Mouse (Mus musculus) stomach, embryonic 15.5 days (tissue): Measurements from ENCODE around the gene Cd48. TPM values are rescaled to one million over a fixed set of nuclear protein-coding genes. Genes with fewer than 3 reads are reported as not detected.
"Not testable (repeated sequence)": the region's sequence is repeated elsewhere in the genome, so short reads cannot be mapped to it uniquely, and the experiment has no call there.

Experiments used
- ATAC-seq: fragments of 200-750 bp; cut with Nextera tagmentation; 2 replicates; pipeline ENCODE4 v1.8.0; 2017; ENCODE audit warnings: low read depth, moderate number of reproducible peaks, moderate TSS enrichment; ENCODE audit not compliant: insufficient read depth, low FRiP score
- H3K27ac ChIP-seq: fragments of 300-500 bp; sonication (generic); 2 replicates; pipeline ENCODE4 v1.5.1; 2015; ENCODE audit warnings: mild to moderate bottlenecking, inconsistent platforms
- H3K27me3 ChIP-seq: fragments of 300-500 bp; sonication (generic); replicated peaks from 2 replicates; pipeline ENCODE4 v1.6.1; 2015; ENCODE audit warnings: inconsistent platforms
- H3K36me3 ChIP-seq: fragments of 300-500 bp; sonication (generic); 2 replicates; pipeline ENCODE4 v1.6.1; 2015; ENCODE audit warnings: inconsistent platforms
- H3K4me1 ChIP-seq: fragments of 300-500 bp; sonication (generic); 2 replicates; pipeline ENCODE4 v1.6.1; 2015; ENCODE audit warnings: inconsistent platforms
- H3K4me2 ChIP-seq: fragments of 300-500 bp; sonication (generic); 2 replicates; pipeline ENCODE4 v1.6.1; 2015; ENCODE audit warnings: mild to moderate bottlenecking, inconsistent platforms
- H3K4me3 ChIP-seq: fragments of 300-500 bp; sonication (generic); replicated peaks from 2 replicates; pipeline ENCODE4 v1.5.1; 2015; ENCODE audit warnings: inconsistent platforms
- H3K9ac ChIP-seq: fragments of 300-500 bp; sonication (generic); 2 replicates; pipeline ENCODE4 v1.6.1; 2015; ENCODE audit warnings: inconsistent platforms
- H3K9me3 ChIP-seq: fragments of 300-500 bp; sonication (generic); 2 replicates; pipeline ENCODE4 v1.6.1; 2016; ENCODE audit warnings: inconsistent platforms
- WGBS: fragments of 180-500 bp; shearing (Covaris S2); methylation state at CpG from one replicate; pipeline ENCODE4 v1.1.7; 2015; 5-methylcytosine and 5-hydroxymethylcytosine counted together
- microRNA-seq: library from miRNA; unstranded; fragments of <30 nt; microRNA quantifications from one replicate; pipeline ENCODE4, GENCODE M21; 2016
- polyA plus RNA-seq: library from polyadenylated mRNA; unstranded; fragments of >200 nt; fragmentation: Nextera tagmentation; extraction: Ambion mirVana; gene quantifications from 2 replicates; pipeline ENCODE4 v1.2.1, GENCODE M21; 2015

Gene Cd48
- polyA plus RNA-seq, 1 experiment from 2014 or later: 6.1 TPM

DNA sequence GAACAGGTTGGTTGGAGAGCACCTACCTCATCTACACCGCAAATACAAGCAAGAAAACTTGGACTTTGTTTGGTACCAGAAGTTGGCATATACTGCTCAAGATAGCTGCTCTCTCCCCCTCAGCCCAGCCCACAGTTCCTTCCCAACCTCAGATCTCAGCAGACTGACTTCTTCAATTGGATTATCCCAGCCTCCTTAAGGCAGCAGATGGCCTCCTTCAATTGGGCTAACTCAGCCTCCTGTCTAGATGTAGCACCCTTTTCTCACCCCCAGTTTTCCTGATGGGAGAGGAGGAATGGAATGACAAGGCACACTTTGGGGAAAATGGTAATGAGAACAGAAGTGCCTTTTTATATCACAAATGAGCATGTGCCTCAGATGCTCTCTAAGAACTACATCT, 31.9 kb downstream of the Cd48 start:
- H3K27ac ChIP-seq, H3K4me1 ChIP-seq, H3K9ac ChIP-seq, H3K9me3 ChIP-seq, H3K4me2 ChIP-seq, ATAC-seq, H3K36me3 ChIP-seq, H3K4me3 ChIP-seq, H3K27me3 ChIP-seq: not testable (repeated sequence)
- WGBS: 78% methylated on average over 1 of the region's 1 CpGs

GRCm38 (mm10) chr1:171715434-171715833, 33.6 kb downstream of the Cd48 start:
- no peak overlapping the region for H3K9ac ChIP-seq
- H3K27ac ChIP-seq: no peak overlapping the region
- no peak overlapping the region for H3K4me2 ChIP-seq
- ATAC-seq: no peak
- H3K4me1 ChIP-seq: no peaks in the 10 kb centered on the region
- H3K9me3 ChIP-seq: no peaks in the 10 kb centered on the region
- no peak overlapping the region for H3K4me3 ChIP-seq
- H3K27me3 ChIP-seq: no peaks in the 10 kb centered on the region
- no peaks in the 10 kb centered on the region for H3K36me3 ChIP-seq
- WGBS: 73% methylated on average over 2 of the region's 2 CpGs

DNA sequence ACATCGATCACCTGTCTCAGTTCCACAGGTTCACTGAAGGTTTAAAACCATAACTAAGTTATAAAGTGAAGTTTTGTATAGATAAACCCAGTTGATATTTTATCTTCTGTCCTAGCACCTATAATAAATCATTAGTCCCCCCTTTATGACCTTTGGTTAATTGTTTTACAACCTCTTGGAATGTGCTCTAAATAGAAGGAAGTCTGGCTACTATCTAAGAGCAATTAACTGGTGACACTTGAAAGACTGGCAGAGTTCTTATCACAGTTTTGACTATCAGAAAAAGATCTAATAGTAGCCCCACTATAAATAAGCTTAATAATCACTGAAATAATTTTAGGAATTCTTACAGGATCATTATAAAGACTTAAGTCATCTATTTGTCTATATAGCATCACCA, 34.4 kb downstream of the Cd48 start:
- Histone ChIP-seq H3K4me2 (no peak overlapping the region), H3K9ac (no peak overlapping the region), H3K4me3 (no peak overlapping the region), H3K27me3 (no peaks in the 10 kb centered on the region), H3K4me1 (no peaks in the 10 kb centered on the region), H3K27ac (no peak overlapping the region), H3K36me3 (no peaks in the 10 kb centered on the region), H3K9me3 (no peaks in the 10 kb centered on the region)
- 29% methylated on average over 1 of the region's 1 CpGs for WGBS
- ATAC-seq: no peak

DNA sequence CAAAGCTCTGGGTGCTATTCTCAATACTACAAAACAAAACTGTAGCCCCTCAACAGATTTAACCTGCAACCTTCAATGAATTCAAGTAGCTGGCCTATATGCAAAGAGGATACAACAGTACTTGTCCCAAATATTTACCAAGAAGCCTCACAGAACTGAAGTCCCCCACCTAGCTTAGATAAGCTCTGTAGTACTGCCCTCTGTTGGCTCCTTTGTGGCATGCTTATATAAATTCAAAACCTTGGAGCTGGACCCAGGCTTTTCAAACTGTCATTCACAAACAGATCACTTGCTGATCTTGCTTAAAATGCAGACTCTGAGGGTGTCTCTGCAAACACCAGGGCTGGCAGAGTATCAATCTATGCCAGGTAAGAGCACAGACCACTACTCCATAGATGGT, 49.4 kb downstream of the Cd48 start:
- no peaks in the 10 kb centered on the region for H3K9me3 ChIP-seq
- no peaks in the 10 kb centered on the region for H3K27me3 ChIP-seq
- H3K4me3 ChIP-seq: no peak overlapping the region

GRCm38 (mm10) chr1:171734898-171735297, 53.1 kb downstream of the Cd48 start:
- H3K9ac ChIP-seq: no peak overlapping the region
- no peak overlapping the region for H3K4me2 ChIP-seq
- no peak for ATAC-seq
- H3K4me1 ChIP-seq: no peaks in the 10 kb centered on the region
- no peaks in the 10 kb centered on the region for H3K27me3 ChIP-seq
- 80% methylated on average over 6 of the region's 6 CpGs for WGBS
- H3K36me3 ChIP-seq: no peaks in the 10 kb centered on the region
- no peak overlapping the region for H3K4me3 ChIP-seq
- no peak overlapping the region for H3K27ac ChIP-seq
- no peaks in the 10 kb centered on the region for H3K9me3 ChIP-seq

More for the DNA sequence above, 49.4 kb downstream of the Cd48 start:
- Histone ChIP-seq H3K4me1 (no peaks in the 10 kb centered on the region), H3K36me3 (no peaks in the 10 kb centered on the region), H3K4me2 (no peak overlapping the region), H3K27ac (no peak overlapping the region), H3K9ac (no peak overlapping the region)
- ATAC-seq: no peak

GRCm38 (mm10) chr1:171748127-171748969, 66.5 kb downstream of the Cd48 start:
- H3K4me3 ChIP-seq: no peak overlapping the region
- WGBS: 76% methylated on average over 3 of the region's 3 CpGs
- H3K27me3 ChIP-seq: no peaks in the 10 kb centered on the region
- H3K9ac ChIP-seq: no peak overlapping the region
- H3K4me2 ChIP-seq: no peak overlapping the region
- ATAC-seq: no peak
- H3K9me3 ChIP-seq: no peaks in the 10 kb centered on the region
- H3K27ac ChIP-seq: no peak overlapping the region
- H3K4me1 ChIP-seq: no peaks in the 10 kb centered on the region
- no peaks in the 10 kb centered on the region for H3K36me3 ChIP-seq

Small RNA genes lying within 50 kb of the gene (microRNA-seq; reads per million reads assigned to microRNA genes)
- gene Mir7683: not detected

Other genes with a start within 250 kb of the Cd48 start
- gene F11r, start 244.5 kb upstream of the Cd48 start, polyA plus RNA-seq: 108 and 121 TPM in 2 replicates
- gene Alyref2, start 178.5 kb upstream of the Cd48 start, polyA plus RNA-seq: 14.4 and 15.0 TPM in 2 replicates
- 0.23 TPM in 1 of 2 replicates, not detected in the other for gene Itln1, start 146.7 kb upstream of the Cd48 start, polyA plus RNA-seq
- gene Cd244a, start 122.8 kb upstream of the Cd48 start, polyA plus RNA-seq: 0.50 and 1.1 TPM in 2 replicates
- gene Ly9, start 74.6 kb upstream of the Cd48 start, polyA plus RNA-seq: 0.71 and 0.76 TPM in 2 replicates
- 0.23 and 0.36 TPM in 2 replicates for gene Slamf7, start 29.0 kb upstream of the Cd48 start, polyA plus RNA-seq
- 0.19 and 0.31 TPM in 2 replicates for gene Slamf1, start 85.1 kb downstream of the Cd48 start, polyA plus RNA-seq
- gene Cd84, start 157.7 kb downstream of the Cd48 start, polyA plus RNA-seq: 2.2 and 3.2 TPM in 2 replicates
- gene Gm10521, start 213.7 kb downstream of the Cd48 start, polyA plus RNA-seq: 0.05 TPM in 1 of 2 replicates, not detected in the other
- gene Slamf6, start 235.5 kb downstream of the Cd48 start, polyA plus RNA-seq: 0.45 and 1.0 TPM in 2 replicates